29 mouse cellular contexts compared by ENCODE assay signal in genomic region chr7:123733061-123733460, GRCm38 (mm10).
DNase-seq lines count a peak whose midpoint lies in the region; ATAC-seq lines count a peak whose summit lies in the region.
"Had no signal": no experiment of that assay in that cellular context is flagged by ENCODE, and none has a peak within 500 bp of the region (broad histone marks: within the 10 kb centered on the region; RNA-seq: fewer than 3 reads in every experiment).

No protein-coding gene starts in this region.

- no peak overlapping the region for H3K27ac ChIP-seq in neural tube, embryonic 15.5 days (replicated peaks)
- H3K27ac ChIP-seq: hindbrain, embryonic 13.5 days; left cerebral cortex, adult 2 months; limb, embryonic 12.5 days; liver, embryonic 15.5 days had no signal

- WGBS in neural tube, embryonic 15.5 days = 90% methylated on average over 3 of the region's 3 CpGs

- intact Hi-C loops in left cerebral cortex, postnatal 36 days (cut with DNase I) = no loop called here

- no peaks in the 10 kb centered on the region for H3K27me3 ChIP-seq in neural tube, embryonic 15.5 days (replicated peaks)
- H3K27me3 ChIP-seq: heart, embryonic 12.5 days; hindbrain, embryonic 13.5 days; limb, embryonic 12.5 days; liver, embryonic 15.5 days; Patski had no signal

- DNase-seq in layer of hippocampus, adult 11-12 months (ENCODE audit: low spot score) = peak; percentile 15
- DNase-seq in layer of hippocampus, postnatal 25 days (ENCODE audit: extremely low spot score in 1 of 2, low spot score in 1 of 2) = no peak
- DNase-seq in right cerebral cortex, adult 18-20 months = peak; percentile 56
- DNase-seq in right cerebral cortex, postnatal 14 days = no peak
- peak; percentile 34 to 51 for DNase-seq in left cerebral cortex, postnatal 36 days (ENCODE audit: low spot score in 2 of 2)
- no peak for DNase-seq in natural killer cell, adult 2 months (ENCODE audit: low spot score in 2 of 2)
- DNase-seq: adrenal gland, postnatal 10 days; cerebellum, adult 11 months; cerebellum, adult 9-10 months; cerebellum, postnatal 36 days; gastrocnemius, postnatal 14 days; heart, postnatal 4 days; kidney, adult 9 months; kidney, postnatal 10 days; lung, embryonic 14.5 days; lung, postnatal 14 days; midbrain, embryonic 14.5 days; spleen, adult 18-20 months; thymus, adult 18-20 months; thymus, postnatal 25 days had no signal

- H3K9me3 ChIP-seq in neural tube, embryonic 15.5 days (replicated peaks) = no peaks in the 10 kb centered on the region
- H3K9me3 ChIP-seq: limb, embryonic 12.5 days; liver, embryonic 15.5 days had no signal

- no peak for ATAC-seq in neural tube, embryonic 15.5 days (ENCODE audit: low FRiP score)
- ATAC-seq: forebrain, embryonic 14.5 days; intestine, postnatal 0 days; Patski had no signal

- no peak overlapping the region for H3K4me3 ChIP-seq in neural tube, embryonic 15.5 days (replicated peaks)
- H3K4me3 ChIP-seq: heart, embryonic 12.5 days; hindbrain, embryonic 13.5 days; left cerebral cortex, adult 2 months; limb, embryonic 12.5 days; liver, embryonic 15.5 days had no signal

- no peak overlapping the region for H3K4me2 ChIP-seq in neural tube, embryonic 15.5 days
- H3K4me2 ChIP-seq: heart, embryonic 12.5 days; hindbrain, embryonic 13.5 days; limb, embryonic 12.5 days; liver, embryonic 15.5 days; lung, embryonic 14.5 days had no signal

- H3K4me1 ChIP-seq in neural tube, embryonic 15.5 days = peaks cover 7% of the 10 kb centered on the region; the same call in 1 of the 2 replicates
- H3K4me1 ChIP-seq: heart, embryonic 12.5 days; limb, embryonic 12.5 days; liver, embryonic 15.5 days had no signal

- no peaks in the 10 kb centered on the region for H3K36me3 ChIP-seq in neural tube, embryonic 15.5 days
- H3K36me3 ChIP-seq: heart, embryonic 12.5 days; hindbrain, embryonic 13.5 days; limb, embryonic 12.5 days; liver, embryonic 15.5 days had no signal

- H3K9ac ChIP-seq in neural tube, embryonic 15.5 days (replicated peaks) = no peak overlapping the region
- H3K9ac ChIP-seq: heart, embryonic 12.5 days; hindbrain, embryonic 13.5 days; limb, embryonic 12.5 days; liver, embryonic 15.5 days; lung, embryonic 14.5 days had no signal

Comparison
In these comparisons a context has a peak if more than half of its experiments do, and no peak if none do; other contexts are left out.
1. DNase-seq: peak in layer of hippocampus, adult 11-12 months (single experiment), right cerebral cortex, adult 18-20 months (single experiment) and left cerebral cortex, postnatal 36 days (2 of 2); none in layer of hippocampus, postnatal 25 days (0 of 2), right cerebral cortex, postnatal 14 days (single experiment) and natural killer cell, adult 2 months (0 of 2).